Mouse (Mus musculus): ENCODE measurements around the gene Maneal. TPM values are rescaled to one million over a fixed set of nuclear protein-coding genes. Genes with fewer than 3 reads are reported as not detected.
A peak's percentile ranks its signal among the peaks of the same experiment; 100 is the strongest.

The Maneal gene
- polyA plus RNA-seq, 1 experiment from 2014 or later, result 0.71 TPM

DNA sequence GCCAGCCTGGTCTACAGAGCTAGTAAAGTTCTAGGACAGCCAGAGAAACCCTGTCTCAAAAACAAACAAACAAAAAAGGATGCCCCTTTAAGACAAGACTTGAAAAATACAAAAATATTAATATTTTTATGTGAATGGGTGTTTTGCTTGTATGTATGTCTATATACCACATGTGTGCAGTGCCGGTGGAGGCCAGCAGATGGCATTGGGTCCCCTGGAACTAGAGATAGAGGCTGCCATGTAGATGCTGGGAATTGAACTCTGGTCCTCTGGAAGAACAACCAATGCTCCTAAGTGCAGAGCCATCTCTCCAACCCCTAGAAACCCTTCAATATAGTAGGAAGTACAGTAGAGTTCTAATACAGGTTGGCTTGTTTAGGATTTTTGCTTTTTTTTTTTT, 21.0 kb downstream of the Maneal start:
- Histone ChIP-seq H3K4me3 (replicated peaks) (no peak overlapping the region), H3K9me3 (replicated peaks) (0 out of 2 replicates have a peak, but pooled peaks cover 2% of the 10 kb centered on the region), H3K4me1 (no peaks in the 10 kb centered on the region), H3K9ac (no peak overlapping the region), H3K27ac (no peak overlapping the region), H3K27me3 (no peaks in the 10 kb centered on the region), H3K36me3 (peaks cover 70% of the 10 kb centered on the region), H3K4me2 (no peak overlapping the region)
- 100% methylated on average over 1 of the region's 1 CpGs for WGBS
- no peak for ATAC-seq (replicated peaks; ENCODE audit: low FRiP score)

DNA sequence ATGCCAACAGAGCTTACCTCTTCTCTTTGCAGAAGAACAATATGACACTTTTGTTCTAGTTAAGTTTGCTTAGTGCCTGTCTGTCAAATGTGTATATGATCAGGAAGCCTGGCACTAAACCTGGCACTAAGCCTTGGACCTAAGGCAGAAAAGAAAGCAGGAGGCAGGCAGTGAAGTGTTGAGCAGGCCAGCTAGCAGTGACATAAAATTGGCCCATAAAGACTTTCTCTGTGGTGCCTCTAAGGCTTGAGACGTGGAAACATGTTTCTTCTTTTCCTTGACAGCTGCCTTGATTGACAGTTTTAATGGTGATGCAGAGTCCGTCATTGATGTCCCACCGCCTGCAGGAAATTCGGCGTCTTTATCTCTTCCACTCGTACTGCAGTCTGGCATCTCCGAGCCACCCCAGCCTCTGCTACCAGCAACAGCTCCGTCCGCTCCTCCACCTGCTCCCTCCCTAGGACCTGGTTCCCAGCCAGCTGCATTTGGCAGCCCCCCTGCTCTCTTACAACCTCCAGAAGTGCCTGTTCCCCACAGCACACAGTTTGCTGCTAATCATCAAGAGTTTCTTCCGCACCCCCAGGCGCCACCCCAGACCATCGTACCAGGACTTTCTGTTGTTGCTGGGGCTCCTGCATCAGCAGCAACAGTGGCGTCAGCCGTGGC, 23.8 kb downstream of the Maneal start:
- H3K4me2 ChIP-seq, result no peak overlapping the region
- 88% methylated on average over 14 of the region's 14 CpGs for WGBS
- H3K27ac ChIP-seq, result no peak overlapping the region
- no peak overlapping the region for H3K4me3 ChIP-seq (replicated peaks)
- H3K4me1 ChIP-seq, result no peaks in the 10 kb centered on the region
- no peak overlapping the region for H3K9ac ChIP-seq
- 0 out of 2 replicates have a peak, but pooled peaks cover 2% of the 10 kb centered on the region for H3K9me3 ChIP-seq (replicated peaks)
- no peak for ATAC-seq (replicated peaks; ENCODE audit: low FRiP score)
- H3K27me3 ChIP-seq, result no peaks in the 10 kb centered on the region
- peaks cover 85% of the 10 kb centered on the region for H3K36me3 ChIP-seq

DNA sequence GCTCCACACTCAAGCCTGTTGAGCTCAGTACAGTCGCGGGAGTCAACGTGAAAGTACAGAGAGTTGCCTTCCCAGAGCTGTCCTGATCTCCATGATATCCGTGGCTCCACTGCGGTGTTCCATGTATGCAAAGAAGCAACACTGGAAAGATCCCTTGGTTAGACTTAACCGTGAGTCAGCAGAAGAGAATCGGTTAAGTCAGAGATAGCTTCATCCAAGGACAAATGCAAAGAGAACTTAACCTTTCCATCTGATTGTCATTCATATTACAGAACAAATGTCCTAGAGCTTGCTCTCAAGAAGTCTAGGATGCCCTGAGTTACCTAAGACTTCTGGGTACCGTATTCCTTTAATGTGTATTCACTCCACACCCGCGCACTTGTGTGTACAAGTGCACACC, 29.2 kb downstream of the Maneal start:
- ATAC-seq (replicated peaks; ENCODE audit: low FRiP score), result no peak
- Histone ChIP-seq H3K36me3 (peaks cover 76% of the 10 kb centered on the region), H3K9me3 (replicated peaks) (no peaks in the 10 kb centered on the region), H3K9ac (no peak overlapping the region), H3K4me1 (no peaks in the 10 kb centered on the region), H3K4me2 (no peak overlapping the region), H3K4me3 (replicated peaks) (no peak overlapping the region), H3K27ac (no peak overlapping the region), H3K27me3 (no peaks in the 10 kb centered on the region)
- 92% methylated on average over 10 of the region's 10 CpGs for whole genome bisulfite sequencing

DNA sequence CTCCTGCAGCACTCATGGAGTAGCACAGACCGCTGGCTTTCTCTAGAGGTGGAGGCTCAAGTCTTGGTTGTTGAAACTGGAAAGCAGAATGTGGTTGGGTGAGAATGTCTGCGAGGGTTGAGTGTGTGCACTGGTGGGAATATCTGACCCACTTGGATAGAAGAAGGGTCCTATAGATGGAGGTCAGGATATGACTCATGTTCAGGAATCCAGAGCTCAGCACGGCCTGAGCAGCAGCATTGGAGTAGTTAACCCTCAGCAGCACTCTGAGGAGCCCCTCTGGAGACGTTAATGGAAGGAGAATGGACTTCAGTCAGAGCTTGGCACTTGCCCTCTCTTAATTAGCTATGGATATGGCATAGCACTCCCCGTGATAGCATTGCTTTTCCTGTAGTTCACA, 32.3 kb downstream of the Maneal start:
- Histone ChIP-seq H3K4me2 (no peak overlapping the region), H3K9ac (no peak overlapping the region), H3K9me3 (replicated peaks) (no peaks in the 10 kb centered on the region), H3K4me3 (replicated peaks) (no peak overlapping the region), H3K27ac (no peak overlapping the region), H3K36me3 (peaks cover 83% of the 10 kb centered on the region), H3K27me3 (no peaks in the 10 kb centered on the region), H3K4me1 (no peaks in the 10 kb centered on the region)
- WGBS, result 80% methylated on average over 5 of the region's 5 CpGs
- no peak for ATAC-seq (replicated peaks; ENCODE audit: low FRiP score)

DNA sequence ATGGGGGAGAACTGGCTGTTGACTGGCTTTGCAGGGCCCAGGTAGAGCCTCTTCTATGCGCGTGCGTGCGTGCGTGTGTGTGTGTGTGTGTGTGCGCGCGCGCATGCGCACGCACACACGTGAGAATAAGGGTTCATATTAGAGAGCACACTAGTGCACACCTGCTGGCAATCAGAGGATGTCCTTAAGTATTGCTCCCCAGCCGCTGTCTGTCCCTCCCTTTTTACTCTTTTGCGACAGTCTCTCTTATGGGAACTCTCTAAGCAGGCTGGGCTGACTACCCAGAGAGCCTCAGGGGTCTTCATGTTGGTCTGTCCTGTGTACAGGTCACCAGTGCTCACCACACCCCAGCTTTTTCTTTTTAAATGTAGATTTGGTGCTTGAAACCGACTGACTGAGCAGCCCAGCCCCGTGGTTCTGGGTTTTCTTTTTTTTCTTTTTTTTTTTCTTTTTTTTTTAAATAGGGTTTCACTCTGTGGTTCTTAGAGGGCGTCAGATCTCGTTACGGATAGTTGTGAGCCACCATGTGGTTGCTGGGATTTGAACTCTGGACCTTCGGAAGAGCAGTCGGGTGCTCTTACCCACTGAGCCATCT, 36.5 kb downstream of the Maneal start:
- Histone ChIP-seq H3K4me3 (replicated peaks) (no peak overlapping the region), H3K9ac (no peak overlapping the region), H3K27ac (no peak overlapping the region), H3K9me3 (replicated peaks) (no peaks in the 10 kb centered on the region), H3K27me3 (no peaks in the 10 kb centered on the region), H3K36me3 (peaks cover 90% of the 10 kb centered on the region), H3K4me2 (no peak overlapping the region), H3K4me1 (no peaks in the 10 kb centered on the region)
- 97% methylated on average over 21 of the region's 21 CpGs for WGBS
- no peak for ATAC-seq (replicated peaks; ENCODE audit: low FRiP score)

DNA sequence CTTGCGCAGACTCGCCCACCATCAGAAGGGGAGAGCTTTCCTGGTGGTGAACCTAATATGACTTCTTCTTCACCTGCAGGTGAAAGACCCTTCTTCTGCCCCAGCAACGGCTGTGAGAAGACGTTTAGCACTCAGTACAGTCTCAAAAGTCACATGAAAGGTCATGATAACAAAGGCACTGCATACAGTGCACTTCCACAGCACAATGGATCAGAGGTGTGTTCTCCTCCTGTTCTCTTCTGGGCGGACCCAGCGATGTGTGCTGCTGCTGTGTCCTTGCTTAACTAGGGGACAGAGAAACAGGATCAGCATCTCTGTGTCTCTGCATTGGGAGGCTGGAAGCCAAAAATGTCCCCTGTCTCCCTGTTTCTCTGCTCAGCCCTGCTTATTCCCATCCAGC, 37.0 kb downstream of the Maneal start:
- Histone ChIP-seq H3K9ac (no peak overlapping the region), H3K9me3 (replicated peaks) (no peaks in the 10 kb centered on the region), H3K4me3 (replicated peaks) (no peak overlapping the region), H3K36me3 (peaks cover 90% of the 10 kb centered on the region), H3K4me1 (no peaks in the 10 kb centered on the region), H3K27ac (no peak overlapping the region), H3K27me3 (no peaks in the 10 kb centered on the region), H3K4me2 (no peak overlapping the region)
- 92% methylated on average over 6 of the region's 6 CpGs for WGBS
- no peak for ATAC-seq (replicated peaks; ENCODE audit: low FRiP score)

DNA sequence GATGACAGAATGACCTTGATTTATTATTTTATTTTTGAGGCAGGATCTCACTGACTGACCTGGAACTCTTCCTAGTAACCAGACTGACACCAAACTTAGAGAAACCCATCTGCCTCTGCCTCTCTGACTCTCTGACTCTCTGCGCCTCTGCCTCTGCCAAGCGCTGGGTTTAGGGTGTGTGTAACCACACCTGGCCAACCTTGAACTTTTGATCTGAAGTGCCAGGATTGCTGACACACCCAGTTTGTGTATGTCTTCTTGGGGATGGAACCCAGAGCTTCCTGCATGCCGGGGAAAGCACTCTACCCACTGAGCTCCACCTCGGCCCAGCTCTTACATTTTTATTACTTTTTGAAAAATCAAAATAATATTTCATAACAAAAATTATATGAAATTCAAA, 43.1 kb downstream of the Maneal start:
- no peaks in the 10 kb centered on the region for H3K27me3 ChIP-seq
- WGBS, result 90% methylated on average over 4 of the region's 4 CpGs
- H3K4me3 ChIP-seq (replicated peaks), result no peak overlapping the region
- no peak for ATAC-seq (replicated peaks; ENCODE audit: low FRiP score)
- H3K4me1 ChIP-seq, result peaks cover 13% of the 10 kb centered on the region
- H3K4me2 ChIP-seq, result no peak overlapping the region
- peaks cover 48% of the 10 kb centered on the region for H3K36me3 ChIP-seq
- H3K9ac ChIP-seq, result no peak overlapping the region
- H3K9me3 ChIP-seq (replicated peaks), result no peaks in the 10 kb centered on the region
- no peak overlapping the region for H3K27ac ChIP-seq

DNA sequence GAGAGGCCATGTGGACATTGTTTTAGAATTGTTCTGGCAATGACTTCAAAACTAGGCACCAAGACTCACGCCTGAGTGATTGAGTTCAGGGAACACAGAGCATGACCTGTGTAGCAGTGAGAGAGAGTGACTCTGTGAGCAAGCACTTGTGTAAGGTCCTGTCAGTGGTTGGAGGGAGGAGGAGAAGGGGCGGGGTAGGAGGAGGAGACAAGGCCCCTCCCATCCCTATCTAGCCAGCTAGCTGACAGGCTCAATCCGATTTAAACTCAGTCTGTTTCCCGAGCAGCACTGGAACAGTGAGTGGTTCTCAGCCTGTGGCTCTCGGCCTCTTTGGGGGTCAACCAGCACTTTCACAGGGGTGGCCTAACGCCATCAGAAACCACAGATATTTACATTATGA, 44.2 kb downstream of the Maneal start:
- peak overlapping the region; percentile 46; the same call in 1 of the 2 replicates for H3K27ac ChIP-seq
- peaks cover 13% of the 10 kb centered on the region for H3K4me1 ChIP-seq
- H3K27me3 ChIP-seq, result no peaks in the 10 kb centered on the region
- H3K4me2 ChIP-seq, result no peak overlapping the region
- ATAC-seq (replicated peaks; ENCODE audit: low FRiP score), result peak; percentile 87
- no peaks in the 10 kb centered on the region for H3K9me3 ChIP-seq (replicated peaks)
- H3K36me3 ChIP-seq, result peaks cover 42% of the 10 kb centered on the region
- 15% methylated on average over 6 of the region's 6 CpGs for WGBS
- H3K9ac ChIP-seq, result no peak overlapping the region
- H3K4me3 ChIP-seq (replicated peaks), result no peak overlapping the region

GRCm38 (mm10) chr4:124815901-124816300, 46.1 kb downstream of the Maneal start:
- H3K4me3 ChIP-seq (replicated peaks), result no peak overlapping the region
- H3K27ac ChIP-seq, result no peak overlapping the region
- no peaks in the 10 kb centered on the region for H3K27me3 ChIP-seq
- no peak overlapping the region for H3K4me2 ChIP-seq
- H3K36me3 ChIP-seq, result peaks cover 35% of the 10 kb centered on the region
- no peak overlapping the region for H3K9ac ChIP-seq
- no peaks in the 10 kb centered on the region for H3K9me3 ChIP-seq (replicated peaks)
- 94% methylated on average over 11 of the region's 11 CpGs for WGBS
- ATAC-seq (replicated peaks; ENCODE audit: low FRiP score), result no peak
- peaks cover 13% of the 10 kb centered on the region for H3K4me1 ChIP-seq

- H3K4me2 ChIP-seq, result no peak overlapping the region
- peaks cover 11% of the 10 kb centered on the region for H3K4me1 ChIP-seq
- no peaks in the 10 kb centered on the region for H3K9me3 ChIP-seq (replicated peaks)
- H3K27ac ChIP-seq, result no peak overlapping the region
- peaks cover 44% of the 10 kb centered on the region for H3K36me3 ChIP-seq
- H3K9ac ChIP-seq, result no peak overlapping the region
- WGBS, result 71% methylated on average over 9 of the region's 9 CpGs
- no peak overlapping the region for H3K4me3 ChIP-seq (replicated peaks)
- H3K27me3 ChIP-seq, result no peaks in the 10 kb centered on the region
- no peak for ATAC-seq (replicated peaks; ENCODE audit: low FRiP score)
These were observed 50.5 kb downstream of the Maneal start for GRCm38 (mm10) chr4:124811347-124811975.

DNA sequence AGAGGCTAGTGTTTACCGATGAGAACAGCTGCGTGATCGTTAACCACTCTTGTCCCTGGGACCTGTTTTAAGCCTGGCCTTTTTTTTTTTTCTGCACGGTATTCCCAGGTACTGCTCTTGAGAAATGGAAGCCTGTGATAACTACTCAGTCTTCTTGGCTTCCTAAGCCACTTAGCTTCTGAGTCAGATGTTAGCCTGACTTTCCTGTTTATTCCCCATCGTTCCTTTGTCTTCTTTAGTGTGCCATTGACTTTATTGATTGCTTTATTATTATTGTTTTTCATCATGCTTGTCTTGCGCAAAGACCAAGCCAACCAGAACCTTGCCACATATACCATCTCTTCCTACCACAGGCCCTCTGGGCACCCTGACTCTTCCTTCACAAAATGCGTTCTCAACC, 51.9 kb downstream of the Maneal start:
- H3K27ac ChIP-seq, result no peak overlapping the region
- no peak overlapping the region for H3K4me3 ChIP-seq (replicated peaks)
- ATAC-seq (replicated peaks; ENCODE audit: low FRiP score), result no peak
- H3K4me1 ChIP-seq, result peaks cover 11% of the 10 kb centered on the region
- no peaks in the 10 kb centered on the region for H3K9me3 ChIP-seq (replicated peaks)
- H3K4me2 ChIP-seq, result no peak overlapping the region
- H3K9ac ChIP-seq, result no peak overlapping the region
- no peaks in the 10 kb centered on the region for H3K27me3 ChIP-seq
- H3K36me3 ChIP-seq, result peaks cover 54% of the 10 kb centered on the region
- WGBS, result 88% methylated on average over 7 of the region's 7 CpGs

- no peak overlapping the region for H3K4me2 ChIP-seq
- no peak overlapping the region for H3K9ac ChIP-seq
- H3K27ac ChIP-seq, result no peak overlapping the region
- H3K36me3 ChIP-seq, result peaks cover 59% of the 10 kb centered on the region
- no peaks in the 10 kb centered on the region for H3K9me3 ChIP-seq (replicated peaks)
- WGBS, result 72% methylated on average over 9 of the region's 9 CpGs
- peaks cover 11% of the 10 kb centered on the region for H3K4me1 ChIP-seq
- ATAC-seq (replicated peaks; ENCODE audit: low FRiP score), result no peak
- H3K27me3 ChIP-seq, result no peaks in the 10 kb centered on the region
- H3K4me3 ChIP-seq (replicated peaks), result no peak overlapping the region
These were observed 52.7 kb downstream of the Maneal start for GRCm38 (mm10) chr4:124809136-124809883.

Measured in kidney, embryonic 15.5 days (tissue).